Mouse (Mus musculus) left cerebral cortex, adult 9 months (tissue): ENCODE measurements around the gene Rps16.

Source experiments
- DNase-seq, 2 experiments: peaks; one replicate each; pipeline ENCODE4 v3.0.0; 2022; ENCODE audit warnings: low spot score in 2 of 2

Rps16 gene

DNA sequence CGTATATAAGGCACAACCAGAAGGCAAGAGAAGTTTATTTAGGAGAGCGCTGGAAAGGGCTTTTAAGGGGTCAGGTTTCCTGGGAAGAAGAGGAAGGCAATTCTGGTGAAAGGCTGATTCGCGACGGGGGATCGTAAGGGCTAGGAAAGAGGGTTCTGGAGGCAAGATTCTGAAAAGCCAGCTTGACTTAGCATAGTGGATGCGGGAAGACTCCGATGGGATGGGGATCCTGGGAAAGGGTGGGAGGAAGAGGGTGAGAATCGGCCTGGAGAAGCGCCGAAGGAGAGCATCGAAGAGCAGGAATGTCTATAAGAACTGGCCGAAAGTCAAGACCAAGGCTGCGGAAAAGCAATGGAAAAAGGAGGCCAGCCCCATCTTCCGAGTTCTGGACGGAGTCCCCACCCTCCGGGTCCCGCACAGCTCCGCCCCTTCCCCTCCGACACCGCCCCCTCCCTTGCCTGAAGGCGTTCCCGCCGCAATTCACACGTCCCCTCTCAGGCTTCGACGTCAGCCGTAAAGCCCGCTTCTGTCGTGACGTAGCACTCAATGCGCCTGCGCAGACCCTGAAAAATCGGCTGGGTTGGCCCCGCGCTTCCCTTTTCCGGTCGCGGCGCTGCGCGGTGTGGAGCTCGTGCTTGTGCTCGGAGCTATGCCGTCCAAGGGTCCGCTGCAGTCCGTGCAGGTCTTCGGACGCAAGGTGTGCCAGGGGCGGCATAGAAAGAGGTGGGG, at the start of gene Rps16:
Gene Rps16, plus strand, starts transcription at position 498 of the 729 bp plus-strand sequence.
- peak; percentile 89 to 97 for DNase-seq

DNA sequence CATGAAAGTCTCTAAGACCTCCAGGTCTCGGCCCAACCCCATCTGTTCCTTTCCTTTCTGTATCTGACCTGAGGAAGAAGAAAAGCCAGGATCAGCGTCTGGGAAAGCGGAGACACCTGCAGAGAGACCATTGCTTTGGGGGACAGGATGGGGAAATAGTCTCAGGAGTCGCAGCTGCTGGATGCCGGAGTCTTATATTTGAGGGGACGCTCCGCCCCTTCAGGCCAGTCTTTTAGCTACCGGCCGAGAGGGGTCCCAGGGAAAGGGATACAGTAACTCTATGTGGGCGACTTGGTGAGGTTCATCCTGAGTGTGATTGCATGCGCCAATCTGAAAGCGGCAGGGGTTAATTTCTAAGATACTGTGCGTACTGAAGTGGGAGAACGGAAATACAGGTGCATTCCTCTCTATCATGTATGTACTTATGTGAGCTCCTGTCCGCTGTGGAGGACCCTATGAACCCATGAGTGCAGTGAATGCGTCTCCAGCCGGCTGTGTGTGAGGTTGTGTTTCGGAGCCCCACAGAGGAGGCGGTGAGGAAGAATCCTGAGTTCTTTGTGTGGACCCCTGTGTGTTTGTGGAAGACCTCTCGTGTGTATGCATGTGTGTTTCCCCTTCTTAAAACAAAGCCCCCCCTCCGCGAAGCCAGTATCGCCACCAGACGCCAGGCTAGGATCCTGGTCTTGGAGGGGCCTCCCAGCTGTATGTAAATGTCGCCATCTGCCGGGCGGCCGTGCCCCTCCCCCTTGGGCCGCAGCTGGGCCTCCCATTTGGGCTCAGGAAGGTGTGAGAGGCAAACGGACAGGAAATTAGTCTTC, 48.6 kb upstream of the Rps16 start, which contains the start of gene Dll3:
Gene Dll3, minus strand, starts transcription at position 623 of the 818 bp plus-strand sequence.
- peak in 1 of 2 experiments; percentile 27 for DNase-seq

DNA sequence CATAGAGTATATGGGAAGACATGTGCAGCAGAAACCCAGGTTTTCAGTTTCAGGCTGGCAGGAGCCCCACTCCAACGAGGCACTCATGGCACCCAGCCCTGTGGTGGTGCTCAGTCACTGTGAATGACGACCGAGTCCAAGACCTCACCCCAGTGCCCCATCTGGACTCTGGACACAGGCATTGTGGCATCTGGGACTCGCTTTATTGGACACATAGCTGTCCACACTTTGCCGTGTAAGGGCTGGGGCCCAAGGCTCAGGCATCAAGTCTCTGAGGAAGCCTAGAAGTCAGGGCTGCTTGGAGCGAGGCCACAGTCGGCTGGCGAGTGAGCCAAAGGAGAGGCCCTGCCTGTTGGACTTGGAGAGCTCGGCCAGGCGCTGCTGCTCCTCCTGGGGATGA, 44.8 kb upstream of the Rps16 start:
- no peak for DNase-seq

DNA sequence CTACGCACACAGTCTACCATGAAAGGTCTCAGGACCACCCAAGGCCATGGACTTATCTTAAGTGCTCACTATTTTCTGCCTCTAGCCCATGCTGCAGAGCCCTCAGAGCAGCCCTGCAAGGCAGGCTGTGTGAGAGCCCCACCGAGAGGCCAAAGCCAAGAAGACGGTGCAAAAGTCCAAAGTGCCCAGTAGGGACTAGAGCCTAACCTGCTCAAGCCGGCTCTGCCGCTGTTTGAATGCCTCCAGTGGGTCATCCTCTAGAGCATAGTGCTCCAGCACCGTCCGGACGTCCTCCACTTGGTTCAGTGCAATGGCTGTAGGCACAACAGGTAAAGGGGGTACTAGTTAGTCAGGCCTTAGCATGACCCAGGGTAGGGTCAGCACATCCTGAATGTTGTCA, 44.2 kb upstream of the Rps16 start:
- no peak for DNase-seq

DNA sequence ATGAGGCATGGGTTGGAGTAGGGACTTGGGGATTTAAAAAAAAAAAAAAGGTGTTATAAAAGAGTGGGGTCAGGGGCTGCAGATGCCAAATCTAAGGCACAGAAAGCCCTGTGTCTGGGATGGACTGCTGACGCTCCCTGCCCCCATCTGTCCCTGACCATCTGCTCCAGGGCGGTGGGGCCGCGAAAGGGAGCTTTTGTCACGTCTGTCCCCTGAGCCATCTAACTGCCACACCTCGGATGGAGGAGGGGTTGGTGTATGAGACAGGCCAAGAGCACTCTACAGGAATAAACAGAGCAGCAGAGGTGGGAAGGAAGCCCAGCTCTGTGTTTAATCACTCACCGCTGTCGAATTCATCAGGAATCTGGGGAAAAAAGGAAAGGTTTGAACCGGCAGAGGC, 40.7 kb upstream of the Rps16 start:
- no peak for DNase-seq

DNA sequence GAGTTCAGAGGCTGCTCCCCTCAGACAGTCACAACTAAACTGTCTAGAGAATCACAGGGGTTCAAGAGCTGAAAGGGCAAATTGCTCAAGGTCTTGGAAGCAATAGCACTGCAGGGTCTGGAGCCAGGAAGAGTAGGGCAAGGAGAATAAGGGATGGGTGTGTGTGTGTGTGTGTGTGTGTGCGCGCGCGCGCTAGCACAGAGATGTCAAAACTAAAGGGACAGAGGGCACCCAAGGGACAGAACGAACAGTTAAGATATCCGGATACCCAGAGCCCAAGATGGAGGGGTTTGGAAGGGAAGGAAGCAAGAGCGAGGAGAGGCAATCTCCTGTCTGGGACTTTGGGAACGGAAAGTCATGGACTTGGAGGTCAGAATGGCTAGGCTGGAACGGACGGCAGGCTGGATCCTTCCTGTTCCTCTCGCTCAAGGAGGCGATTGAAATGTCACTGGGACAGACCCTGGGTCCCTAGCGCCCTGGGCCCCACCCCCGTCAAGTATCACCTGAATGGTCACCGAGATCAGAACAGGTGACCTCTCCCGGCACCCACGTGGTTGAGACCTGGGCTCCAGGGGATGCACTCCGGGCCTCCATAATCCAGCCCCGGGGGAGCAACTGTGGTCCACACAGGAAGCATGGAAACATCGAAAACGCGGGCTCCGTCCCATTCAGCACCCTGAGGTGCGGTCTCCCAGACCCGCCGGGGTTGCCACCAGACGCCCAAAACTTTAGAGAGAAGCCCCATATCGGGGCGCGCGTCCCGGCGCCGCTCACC, 39.1 kb upstream of the Rps16 start:
- no peak for DNase-seq

DNA sequence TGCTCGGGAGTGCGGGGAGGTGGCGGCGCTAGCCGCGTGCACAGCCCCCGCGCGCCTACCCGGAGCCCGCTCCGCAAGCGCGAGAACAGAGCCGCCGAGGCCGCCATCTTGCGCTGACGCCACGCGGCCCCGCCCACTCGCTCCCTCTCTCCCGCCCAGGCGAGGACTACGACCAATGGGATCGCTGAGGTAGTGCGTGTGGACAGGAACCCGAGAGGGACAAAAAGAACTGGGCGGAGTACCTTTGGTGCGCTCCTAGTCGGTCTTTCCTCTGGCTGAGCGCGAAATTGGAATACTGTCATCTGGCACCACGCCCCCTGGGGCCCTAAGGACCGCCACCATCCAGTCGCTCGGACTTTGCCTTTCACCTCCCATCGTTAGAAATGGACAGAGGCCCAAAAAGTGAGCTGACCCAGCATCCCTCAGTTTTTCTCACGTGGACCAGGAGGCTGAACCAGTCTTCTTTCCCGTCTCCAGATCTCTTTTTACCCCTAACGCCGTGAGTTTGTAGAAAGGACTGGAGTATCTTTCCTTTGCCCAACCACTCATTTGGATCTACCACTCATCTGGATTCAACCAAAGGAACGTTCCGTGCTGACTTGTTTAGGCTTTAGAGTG, 38.4 kb upstream of the Rps16 start, which contains the start of gene Timm50:
Gene Timm50, minus strand, starts transcription at position 147 of the 618 bp plus-strand sequence.
- DNase-seq = peak; percentile 94 to 98

DNA sequence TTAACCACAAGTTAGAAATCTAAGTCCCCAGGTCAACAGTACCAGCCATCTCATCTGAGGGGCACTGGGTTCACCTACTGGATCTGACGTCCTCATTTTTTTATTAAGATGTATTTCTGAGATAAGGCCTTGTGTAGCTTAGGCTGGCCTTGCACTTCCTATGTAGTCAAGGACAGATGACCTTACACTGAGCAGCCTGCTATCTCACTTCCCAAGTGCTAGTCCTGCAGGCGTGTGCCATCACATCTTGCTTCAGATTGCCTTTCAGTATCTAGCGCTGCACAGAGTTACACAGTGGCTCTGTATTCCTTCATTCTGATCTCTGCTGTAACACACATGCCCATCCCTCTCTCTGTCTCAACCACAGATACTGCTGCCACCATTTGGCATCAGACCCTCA, 32.4 kb upstream of the Rps16 start:
- DNase-seq = no peak

DNA sequence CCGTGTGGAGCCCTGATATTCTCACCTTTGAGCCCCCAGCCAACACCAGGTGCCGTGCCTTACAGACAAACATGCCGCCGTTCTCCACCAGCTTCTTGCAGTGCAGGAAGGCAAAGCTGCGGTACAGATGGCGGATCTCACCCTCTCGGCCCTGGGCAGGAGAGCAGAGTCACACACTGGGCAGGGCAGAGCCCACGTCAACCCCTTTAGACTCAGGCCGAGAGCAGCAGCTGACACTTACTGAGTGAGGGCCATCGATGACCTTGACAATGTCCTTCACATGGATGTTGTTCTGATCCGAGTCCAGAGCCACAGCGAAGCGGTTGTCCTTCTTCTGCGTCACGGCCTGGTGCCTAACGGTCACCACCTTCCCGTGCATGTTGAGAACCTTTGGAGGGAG, 31.7 kb upstream of the Rps16 start:
- DNase-seq = no peak

DNA sequence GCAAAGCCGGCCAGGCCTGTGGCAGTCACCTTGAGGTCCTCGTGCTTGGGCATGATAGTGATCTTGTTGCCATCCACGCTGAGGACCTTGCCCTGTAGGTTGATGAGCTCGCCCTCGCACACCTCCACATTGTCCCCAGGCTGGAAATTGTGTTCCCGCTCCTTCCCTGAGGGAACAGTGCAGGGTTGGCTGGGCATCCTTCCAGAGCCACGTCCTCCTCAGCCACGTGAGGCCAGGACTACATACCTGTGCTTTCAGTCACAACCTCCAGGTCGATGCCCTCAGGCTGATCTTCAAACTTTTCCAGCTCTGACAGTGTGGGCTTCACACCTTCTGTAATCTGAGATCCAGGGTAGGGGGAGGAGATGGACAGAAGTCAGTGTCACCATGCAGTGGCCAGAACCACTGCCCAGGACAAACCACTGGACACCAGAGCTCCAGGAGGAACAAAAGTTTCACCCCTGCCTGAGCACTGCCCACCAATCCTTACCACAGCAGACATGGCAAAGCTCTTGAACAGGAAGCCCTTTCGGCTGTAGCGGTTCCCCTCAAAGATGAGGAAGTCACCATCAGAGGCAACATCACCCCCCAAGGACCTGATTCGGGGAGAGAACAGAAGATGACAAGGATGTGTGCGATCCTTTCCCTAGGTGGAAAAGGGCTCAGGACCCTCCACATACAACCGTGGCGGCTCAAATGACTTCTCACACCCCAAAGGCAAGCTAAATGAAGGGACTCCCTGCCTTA, 28.3 kb upstream of the Rps16 start:
- DNase-seq = no peak

DNA sequence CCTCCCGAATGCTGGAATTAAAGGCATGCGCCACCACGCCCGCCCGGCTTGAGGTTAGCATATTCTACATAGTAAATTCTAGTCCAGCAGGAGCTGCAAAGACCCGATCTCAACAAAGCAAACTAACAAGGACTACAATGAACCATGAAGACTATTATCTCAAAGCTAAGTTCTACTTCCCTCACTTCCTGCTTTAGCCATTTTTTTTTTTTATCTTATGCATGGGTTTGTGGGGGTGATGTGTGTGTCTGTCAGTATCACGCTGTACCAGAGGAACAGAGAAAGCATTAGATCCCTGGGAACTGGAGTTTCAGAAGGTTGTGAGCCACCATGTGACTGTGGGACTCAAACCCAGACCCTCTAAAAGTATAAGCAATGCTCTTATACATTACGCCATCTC, 25.2 kb upstream of the Rps16 start:
- DNase-seq = no peak

DNA sequence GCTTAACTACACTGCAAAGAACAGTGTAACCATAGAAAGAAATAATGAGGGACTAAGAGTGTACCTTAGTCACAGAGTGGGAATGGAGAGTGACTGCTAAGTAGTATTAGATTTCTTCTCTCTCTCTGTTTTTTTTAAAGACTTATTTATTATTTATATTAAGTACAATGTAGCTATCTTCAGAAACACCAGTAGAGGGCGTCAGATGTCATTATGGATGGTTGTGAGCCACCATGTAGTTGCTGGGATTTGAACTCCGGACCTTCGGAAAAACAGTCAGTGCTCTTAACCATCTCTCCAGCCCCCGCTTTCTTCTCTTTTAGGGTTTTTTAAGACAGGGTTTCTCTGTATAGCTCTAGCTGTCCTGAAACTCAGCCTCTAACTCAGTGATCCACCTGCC, 24.0 kb upstream of the Rps16 start:
- DNase-seq = no peak

DNA sequence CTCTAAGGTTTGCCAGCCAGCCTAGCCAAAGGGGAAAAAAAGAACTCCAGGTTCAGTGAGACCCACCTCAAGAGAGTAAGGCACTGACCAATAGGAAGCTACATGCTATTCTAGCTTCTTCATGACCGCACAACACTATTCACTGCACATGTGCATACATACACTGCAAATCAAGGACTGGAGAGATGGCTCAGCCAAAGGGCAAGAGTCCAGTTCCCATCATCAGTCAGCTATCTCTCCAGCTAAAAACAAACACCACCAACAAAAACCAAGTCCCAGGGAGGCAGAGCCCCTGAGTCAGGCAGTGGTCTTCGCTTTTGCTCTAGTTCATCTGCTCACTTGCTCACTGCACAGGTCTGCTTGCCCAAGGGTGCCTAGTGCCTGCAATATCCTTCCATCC, 22.2 kb upstream of the Rps16 start:
- no peak for DNase-seq

DNA sequence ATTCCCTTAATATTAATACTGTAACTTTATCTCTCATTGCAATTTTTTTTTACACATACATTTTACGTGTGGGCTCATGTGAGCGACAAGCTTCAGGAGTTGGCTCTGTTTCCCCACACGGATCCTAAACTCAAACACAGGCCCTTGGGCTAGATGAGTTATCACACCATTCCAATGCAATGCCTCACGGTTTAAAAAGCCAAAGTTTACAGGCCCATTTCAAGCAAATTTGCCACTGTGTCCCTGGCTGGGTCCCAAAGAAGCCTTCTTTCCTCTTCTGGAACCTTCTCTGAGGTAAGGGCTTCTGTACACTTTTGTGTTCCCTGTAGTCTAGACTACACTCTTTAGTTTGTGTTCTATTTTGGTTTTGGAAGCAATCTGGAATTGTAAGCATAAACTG, 15.9 kb upstream of the Rps16 start:
- DNase-seq = no peak

DNA sequence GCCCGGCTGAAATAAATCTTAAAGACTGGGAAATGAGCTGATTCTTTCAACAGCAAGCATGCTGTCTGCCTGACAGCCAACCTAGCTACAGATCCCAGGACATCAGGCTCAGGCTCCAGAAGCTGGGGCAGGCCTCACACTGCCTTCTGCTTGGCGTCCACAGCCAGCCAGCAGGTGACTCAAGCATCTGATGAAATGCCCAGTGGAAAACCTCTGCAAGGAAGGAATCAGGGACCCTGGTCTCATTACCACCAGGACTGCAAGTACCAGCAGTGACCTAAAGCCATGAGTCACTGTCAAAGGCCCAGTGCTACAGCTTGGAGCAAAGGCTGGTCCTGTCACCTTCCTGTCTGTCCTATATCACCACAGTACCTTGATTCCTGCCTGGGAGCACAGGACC, 15.0 kb upstream of the Rps16 start:
- no peak for DNase-seq

DNA sequence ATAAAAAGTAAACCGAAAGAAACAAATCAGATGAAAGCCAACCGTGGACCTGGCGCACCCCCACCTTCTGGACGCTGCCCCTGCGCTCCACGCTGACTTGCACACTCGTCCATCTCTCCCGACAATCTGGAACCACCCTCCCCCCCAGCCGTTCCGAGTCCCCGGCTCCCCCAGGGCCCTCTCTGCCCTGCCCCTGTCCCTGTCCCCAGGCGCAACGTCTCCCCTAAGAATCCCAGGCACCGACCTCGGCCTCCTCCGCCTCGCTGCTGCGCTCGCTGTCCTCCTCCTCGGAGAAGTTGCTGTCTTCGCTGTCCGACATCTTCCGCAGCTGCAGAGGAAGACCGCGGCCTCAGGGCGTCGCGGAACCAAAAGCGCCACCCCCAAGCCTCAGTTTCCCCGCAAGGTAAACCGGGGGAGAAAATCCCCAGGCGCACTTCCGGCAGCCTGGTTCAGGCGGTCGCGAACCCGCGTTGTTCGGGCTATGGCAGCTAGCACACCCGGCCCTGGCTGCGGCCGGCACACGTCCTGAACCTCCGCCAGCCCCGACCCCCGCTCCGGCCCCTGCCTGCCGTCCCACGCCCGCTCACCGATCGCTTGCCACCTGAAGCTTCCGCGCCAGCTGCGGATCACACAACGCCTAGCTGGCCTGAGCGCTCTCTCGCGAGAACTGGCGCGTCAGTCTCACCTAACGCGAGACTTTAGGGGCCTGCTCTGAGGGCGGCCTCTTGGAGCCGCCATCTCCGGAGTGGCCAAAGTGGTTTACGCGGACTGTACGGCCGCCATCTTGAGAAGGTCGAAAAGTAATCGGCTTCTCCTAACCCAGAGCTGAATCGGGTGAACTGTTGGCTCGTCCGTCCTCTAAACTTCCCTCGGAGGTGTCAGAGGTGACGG, 12.1 kb upstream of the Rps16 start, which contains the start of gene Supt5:
Gene Supt5, minus strand, starts transcription at position 639 of the 891 bp plus-strand sequence.
- peak; percentile 91 to 97 for DNase-seq

DNA sequence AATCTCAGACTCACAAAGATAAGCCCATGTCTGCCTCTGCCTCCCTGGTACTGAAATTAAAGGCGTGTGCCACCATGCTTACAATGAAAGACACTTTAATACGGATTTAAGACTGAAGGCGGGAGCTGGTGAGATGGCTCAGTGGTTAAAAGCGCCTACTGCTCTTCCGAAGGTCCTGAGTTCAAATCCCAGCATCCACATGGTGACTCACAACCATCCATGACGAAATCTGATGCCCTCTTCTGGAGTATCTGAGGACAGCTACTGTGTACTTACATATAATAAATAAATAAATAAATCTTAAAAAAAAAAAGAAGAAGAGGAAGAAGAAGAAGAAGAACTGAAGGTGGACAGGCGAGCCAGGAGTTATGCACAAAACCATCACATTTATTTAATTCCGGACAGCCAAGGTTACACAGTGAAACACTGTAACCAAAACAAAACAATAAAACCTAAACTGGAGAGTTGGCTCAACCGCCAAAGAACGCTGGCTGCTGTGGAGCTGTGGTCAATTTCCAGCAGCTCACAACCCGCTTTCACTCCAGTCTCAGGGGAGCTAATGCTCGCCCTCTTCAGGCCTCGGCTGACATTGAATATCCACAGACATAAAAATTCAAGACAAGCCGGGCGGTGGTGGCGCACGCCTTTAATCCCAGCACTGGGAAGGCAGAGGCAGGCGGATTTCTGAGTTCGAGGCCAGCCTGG, 11.1 kb upstream of the Rps16 start:
- DNase-seq = peak in 1 of 2 experiments; percentile 36

DNA sequence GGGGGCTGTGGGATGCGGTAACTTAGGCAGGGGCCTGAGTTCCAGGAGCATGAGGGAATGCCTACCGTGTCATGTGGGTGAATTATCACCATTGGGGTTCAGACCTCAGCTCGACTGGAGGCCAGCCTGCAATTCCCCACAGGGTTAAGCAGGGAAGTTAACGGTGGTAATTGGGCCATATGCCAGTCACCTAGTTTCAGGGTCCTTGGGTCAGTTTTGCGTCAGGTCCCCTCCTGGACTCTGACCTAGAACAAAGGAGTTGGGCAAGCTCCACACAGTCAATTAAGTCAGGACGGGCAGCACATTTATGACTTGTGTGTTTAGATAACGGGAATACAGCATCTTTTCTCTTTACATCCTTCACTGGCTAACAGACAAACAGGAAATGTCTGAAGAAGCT, 9.1 kb upstream of the Rps16 start:
- no peak for DNase-seq

DNA sequence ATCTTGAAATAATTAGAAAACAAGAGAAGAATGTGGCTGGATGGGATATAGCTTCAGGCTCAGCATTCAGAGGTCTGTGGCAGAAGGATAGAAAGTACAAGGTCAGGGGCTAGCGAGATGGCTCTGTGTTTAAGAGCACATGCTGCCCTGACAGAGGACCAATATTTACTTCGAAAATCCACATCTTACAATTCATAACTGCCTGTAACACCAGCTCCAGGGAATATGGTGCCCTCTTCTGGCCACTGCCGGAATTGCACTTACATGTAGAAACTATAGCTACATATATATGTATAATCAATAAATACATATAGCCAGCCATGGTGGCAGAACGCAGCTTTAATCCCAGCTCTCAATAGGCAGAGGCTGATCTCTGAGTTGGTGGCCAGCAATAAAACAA, 5.8 kb upstream of the Rps16 start:
- peak in 1 of 2 experiments; percentile 70 for DNase-seq
